Mouse (Mus musculus) cerebral cortex, adult 2 months (tissue): ENCODE data around the gene Slc44a1.

Experiments
- WGBS: fragments of 180-500 bp; shearing (Covaris S2); methylation state at CpG from one replicate; pipeline ENCODE4 v1.1.7; 2018; 5-methylcytosine and 5-hydroxymethylcytosine counted together

The Slc44a1 gene

GRCm38 (mm10) chr4:53539929-53540328 is 99.7 kb downstream of the Slc44a1 start:
- 50% methylated on average over 11 of the region's 11 CpGs for WGBS

GRCm38 (mm10) chr4:53543421-53543820 is 103.2 kb downstream of the Slc44a1 start:
- WGBS: 63% methylated on average over 8 of the region's 8 CpGs

DNA sequence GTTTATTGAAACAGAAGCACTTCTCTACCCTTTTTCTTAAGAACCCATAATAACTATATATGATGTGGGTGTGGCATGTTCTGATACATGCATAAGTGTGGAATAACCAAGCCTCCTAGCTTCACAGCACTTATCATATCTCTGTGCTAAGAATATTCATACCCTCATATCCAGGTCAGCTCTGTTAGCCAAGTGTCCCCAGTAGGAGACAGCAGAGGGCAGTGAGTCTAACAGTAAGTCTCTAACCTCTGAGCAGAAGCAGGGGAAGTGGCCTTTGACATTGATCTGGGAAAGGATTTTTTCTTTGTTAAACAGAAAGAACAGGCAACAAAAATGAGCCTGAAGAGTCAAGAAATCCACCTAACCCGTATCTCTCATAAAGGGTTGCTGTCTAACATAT is 104.7 kb downstream of the Slc44a1 start:
- WGBS: 82% methylated on average over 1 of the region's 1 CpGs

DNA sequence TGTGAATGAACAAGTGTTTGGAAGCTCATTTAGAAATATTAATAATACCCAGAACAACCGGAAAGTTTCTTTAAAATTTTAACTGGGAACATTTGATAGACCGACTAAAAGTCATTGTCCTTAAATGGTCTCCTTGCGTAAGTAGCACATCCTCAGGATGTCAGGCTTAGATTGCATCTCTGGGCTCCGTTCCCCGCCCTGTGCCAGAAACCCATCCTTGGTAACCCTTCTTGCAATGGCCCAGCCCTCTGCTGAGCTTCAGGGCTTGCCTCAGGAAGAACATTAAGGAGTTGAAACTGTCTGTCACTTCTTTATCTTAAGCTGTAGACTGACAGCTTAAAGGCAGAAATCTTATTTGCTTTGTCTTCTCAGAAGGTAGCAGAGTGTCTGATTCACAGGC is 107.2 kb downstream of the Slc44a1 start:
- 96% methylated on average over 5 of the region's 5 CpGs for WGBS

GRCm38 (mm10) chr4:53549375-53549774 is 109.2 kb downstream of the Slc44a1 start:
- 64% methylated on average over 4 of the region's 4 CpGs for WGBS

DNA sequence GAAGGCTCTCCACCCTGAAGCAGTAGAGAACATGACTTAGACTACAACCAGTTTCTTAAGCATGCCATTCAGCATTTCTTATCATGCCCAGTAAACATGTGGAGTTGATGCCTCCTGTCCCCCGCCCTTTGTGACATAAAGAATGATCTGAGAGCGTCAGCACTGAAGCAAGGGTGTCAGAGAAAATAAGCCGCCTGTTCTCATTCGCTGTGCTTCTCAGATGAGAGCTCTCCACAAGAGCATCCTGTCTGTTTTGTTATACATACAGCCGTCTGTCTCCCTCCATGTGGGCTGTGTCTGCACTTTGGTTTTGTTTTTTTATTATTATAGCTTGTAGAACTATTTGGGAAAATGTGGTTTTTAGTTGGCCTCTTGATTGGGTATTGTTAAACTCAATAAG is 124.4 kb downstream of the Slc44a1 start:
- 65% methylated on average over 5 of the region's 5 CpGs for WGBS

- WGBS: 92% methylated on average over 1 of the region's 1 CpGs
These were observed 126.9 kb downstream of the Slc44a1 start for GRCm38 (mm10) chr4:53567065-53567464.

- WGBS: 81% methylated on average over 2 of the region's 2 CpGs
These were observed 135.3 kb downstream of the Slc44a1 start for GRCm38 (mm10) chr4:53575558-53575957.

DNA sequence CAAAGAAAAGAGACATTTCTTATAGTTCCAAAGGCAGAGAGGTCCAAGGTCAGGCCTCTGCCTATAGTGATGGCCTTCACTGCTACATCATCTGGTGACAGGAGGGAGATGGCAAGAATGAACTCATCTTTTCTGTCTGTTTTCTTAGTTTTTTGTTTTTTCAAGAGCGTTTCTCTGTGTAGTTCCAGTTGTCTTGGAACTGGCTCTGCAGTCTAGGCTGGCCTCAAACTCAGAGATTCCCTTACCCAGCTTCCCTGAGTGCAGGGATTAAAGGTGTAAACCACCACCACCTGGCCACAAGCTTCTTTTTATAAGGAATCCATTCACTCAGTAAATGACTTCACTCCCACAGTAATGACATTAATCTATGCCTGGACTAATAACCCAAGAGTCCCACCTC is 148.7 kb downstream of the Slc44a1 start:
- WGBS: 94% methylated on average over 1 of the region's 1 CpGs

- 92% methylated on average over 4 of the region's 4 CpGs for WGBS
These were observed 149.3 kb downstream of the Slc44a1 start for GRCm38 (mm10) chr4:53589466-53589865.

DNA sequence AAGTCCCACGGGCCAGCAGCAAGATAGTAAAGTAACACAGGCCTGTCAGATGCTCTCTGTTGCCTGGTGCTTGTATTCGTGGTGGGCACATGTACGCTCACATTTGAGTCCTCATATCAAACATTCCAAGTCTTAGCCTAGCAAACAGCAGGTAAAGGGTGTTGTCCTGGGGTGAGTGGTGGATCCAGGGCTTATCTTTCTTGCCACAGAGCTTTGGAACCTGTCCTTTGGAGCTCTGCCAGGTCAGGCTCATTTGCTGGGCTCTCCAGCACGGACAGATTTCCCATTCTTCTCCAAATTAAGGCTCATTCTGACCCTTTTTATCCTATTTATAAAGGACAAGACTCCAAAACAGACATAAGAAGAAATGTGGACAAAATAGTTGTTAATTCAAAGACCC is 149.9 kb downstream of the Slc44a1 start:
- WGBS: 87% methylated on average over 4 of the region's 4 CpGs

- 92% methylated on average over 7 of the region's 7 CpGs for WGBS
These were observed 150.7 kb downstream of the Slc44a1 start for GRCm38 (mm10) chr4:53590691-53591447.

GRCm38 (mm10) chr4:53591536-53591935 is 151.3 kb downstream of the Slc44a1 start:
- 69% methylated on average over 11 of the region's 11 CpGs for WGBS

DNA sequence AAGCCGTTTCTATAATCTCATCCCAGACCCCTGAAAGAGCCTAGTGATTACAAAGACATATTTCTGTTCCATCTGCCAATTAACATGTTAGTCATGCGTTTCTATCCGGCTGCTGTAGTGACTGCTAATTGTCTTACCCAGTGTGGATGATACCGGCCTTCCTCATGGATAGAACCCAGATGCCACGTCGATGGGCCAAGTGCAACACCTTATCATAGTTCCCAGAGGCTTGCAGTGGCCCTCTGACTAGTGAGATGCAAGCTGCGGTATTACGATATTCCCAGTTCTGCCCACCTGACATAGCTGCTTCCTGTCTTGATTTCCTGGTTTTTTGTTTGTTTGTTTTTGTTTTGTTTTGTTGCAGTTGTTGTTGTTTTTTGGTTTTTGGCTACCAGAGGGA is 151.7 kb downstream of the Slc44a1 start:
- 55% methylated on average over 8 of the region's 8 CpGs for WGBS

DNA sequence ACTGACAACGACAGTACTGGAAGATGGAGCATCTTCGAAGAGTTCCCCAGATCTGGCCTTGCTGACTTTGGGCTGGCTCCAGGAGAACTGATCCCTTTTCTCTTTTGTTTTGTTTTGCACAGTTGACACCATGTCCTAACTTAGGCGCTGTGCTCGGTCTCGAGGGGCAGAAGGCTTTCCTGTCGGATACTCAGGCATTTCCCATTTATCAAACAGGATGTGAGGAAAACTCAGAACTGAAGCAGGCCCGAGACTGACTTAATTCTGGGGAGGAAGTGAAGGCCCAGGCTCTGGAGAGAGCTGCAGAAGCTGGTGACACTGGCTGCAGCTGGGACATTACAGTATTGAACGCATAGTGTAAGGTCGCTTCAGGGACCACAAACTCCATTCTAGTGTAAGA is 152.2 kb downstream of the Slc44a1 start:
- 77% methylated on average over 9 of the region's 9 CpGs for WGBS

DNA sequence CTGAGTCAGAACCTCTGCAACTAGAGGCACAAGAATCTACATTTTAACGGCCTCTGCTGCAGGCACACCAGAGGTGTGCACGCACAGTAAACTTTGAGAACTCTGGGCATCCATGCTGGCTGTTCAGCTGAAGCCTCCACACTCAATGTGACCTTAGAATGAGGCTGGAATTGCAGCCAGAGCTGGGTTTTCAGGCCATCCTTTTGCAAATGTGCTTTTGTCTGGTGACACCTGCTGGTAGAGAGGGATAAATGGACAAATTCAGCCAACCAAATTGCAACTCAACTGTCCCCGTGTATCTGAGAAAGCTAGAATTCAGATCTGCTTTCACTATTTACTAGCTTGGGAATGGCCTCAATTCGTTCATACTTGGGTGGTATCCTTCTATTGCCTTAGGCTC is 154.0 kb downstream of the Slc44a1 start:
- 17% methylated on average over 4 of the region's 4 CpGs for WGBS

- WGBS: 76% methylated on average over 12 of the region's 12 CpGs
These were observed 155.2 kb downstream of the Slc44a1 start for GRCm38 (mm10) chr4:53595246-53596062.

DNA sequence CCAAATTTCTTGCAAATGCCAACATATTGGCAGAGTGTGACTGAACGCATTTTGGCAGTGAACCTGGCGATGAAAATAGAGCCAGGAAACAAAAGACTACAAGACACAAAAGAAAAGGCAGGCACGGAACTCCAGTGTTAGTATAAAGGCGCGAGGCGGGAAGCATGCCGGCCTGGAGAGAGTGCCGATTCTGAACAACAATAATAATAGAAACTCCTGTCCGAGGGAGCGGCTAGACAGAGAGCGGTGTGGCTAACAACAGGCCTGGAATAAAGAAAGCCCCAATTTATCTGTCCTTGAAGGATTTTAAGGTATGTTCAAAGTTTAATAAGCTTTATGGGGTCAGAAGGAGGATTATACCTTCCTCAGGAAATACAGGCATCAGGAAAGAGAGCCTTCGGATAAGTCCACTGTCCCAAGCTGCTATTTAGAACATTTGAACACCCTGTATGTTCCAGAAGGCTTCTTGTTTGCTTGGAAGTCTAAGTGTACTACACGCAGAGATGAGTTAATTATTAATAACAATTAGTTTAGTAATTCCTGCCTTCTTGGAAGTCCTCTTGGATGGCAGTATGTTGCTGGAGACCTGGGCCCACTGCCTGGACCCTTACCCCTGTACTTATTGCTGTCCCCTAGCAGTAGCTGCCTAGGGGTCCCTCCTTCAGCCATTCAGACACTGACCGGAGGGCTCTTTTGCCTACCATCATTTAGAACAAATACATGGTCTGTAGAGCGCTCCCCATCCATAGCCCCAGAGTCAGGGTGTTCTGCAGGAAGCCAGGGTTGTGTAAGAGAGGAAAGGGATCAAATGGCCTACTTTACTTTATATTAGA is 156.1 kb downstream of the Slc44a1 start:
- WGBS: 67% methylated on average over 15 of the region's 15 CpGs

DNA sequence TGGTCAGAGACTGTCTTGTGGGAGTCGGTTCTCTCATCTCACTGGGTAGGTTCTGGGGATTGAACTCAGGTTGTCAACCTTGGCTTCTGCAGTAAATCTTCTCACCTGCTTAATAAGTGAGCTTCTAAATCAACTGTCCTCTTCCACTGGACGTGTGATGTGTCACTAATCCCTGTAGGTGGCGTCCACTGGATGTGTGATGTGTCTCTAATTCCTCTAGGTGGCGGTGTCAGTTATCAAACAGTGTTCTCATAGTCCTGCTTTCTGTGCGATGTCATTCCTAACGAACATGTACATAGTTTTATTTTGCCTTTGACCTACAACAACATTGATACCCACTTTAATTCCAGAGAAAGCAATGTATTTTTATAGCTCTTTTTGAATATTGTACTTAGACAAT is 160.2 kb downstream of the Slc44a1 start:
- 34% methylated on average over 6 of the region's 6 CpGs for WGBS

- 83% methylated on average over 5 of the region's 5 CpGs for WGBS
These were observed 174.5 kb downstream of the Slc44a1 start for GRCm38 (mm10) chr4:53614576-53615225.

- 52% methylated on average over 3 of the region's 3 CpGs for WGBS
These were observed 177.8 kb downstream of the Slc44a1 start for GRCm38 (mm10) chr4:53617968-53618367.

DNA sequence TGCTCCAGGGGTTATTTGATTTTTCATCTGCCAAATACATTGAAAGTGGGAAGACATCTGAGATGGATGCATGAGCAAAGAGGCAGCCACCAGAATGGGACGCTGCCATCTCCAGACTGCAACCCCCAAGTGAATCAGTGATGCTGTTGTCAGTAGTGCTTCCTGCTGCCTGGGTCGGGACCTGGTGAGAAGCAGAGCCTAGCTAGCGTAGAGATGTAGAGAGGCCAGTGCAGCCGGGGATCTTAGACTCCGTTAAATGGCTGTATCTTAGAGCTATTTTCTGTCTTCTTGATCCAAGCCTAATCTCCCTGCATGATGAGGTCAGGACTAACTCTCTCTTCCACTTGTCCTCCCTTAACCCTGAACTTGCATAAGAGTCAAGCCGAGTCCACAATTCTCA is 179.9 kb downstream of the Slc44a1 start:
- 89% methylated on average over 6 of the region's 6 CpGs for WGBS
